Mouse (Mus musculus): ENCODE measurements around the gene Cpt1b. TPM values are rescaled to one million over a fixed set of nuclear protein-coding genes. Genes with fewer than 3 reads are reported as not detected.

The Cpt1b gene
- polyA plus RNA-seq, 1 experiment from 2014 or later = 2.3 TPM

DNA sequence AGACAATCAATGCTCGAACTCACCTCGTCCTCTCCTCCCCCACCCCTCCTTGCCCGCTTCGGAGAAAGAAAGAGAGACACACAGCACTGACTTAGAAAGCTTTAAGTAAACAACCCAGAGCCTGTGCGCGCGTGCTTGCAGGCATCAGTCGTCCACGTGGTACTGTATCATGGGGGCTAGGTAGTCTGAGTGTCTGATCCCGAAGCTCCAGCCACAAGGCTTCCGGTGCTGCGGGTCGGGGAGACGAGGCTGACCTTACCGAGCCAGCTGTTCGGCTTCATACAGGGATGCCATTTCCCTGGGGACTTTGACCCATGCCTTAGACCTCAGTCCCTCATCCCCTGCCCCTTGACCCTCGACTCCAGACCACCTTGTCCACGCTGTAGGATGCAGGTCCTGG is 48.3 kb downstream of the Cpt1b start:
- WGBS (ENCODE audit: insufficient replicate concordance) = 11% methylated on average over 18 of the region's 18 CpGs
- Histone ChIP-seq H3K27me3 (replicated peaks) (peaks cover 51% of the 10 kb centered on the region), H3K9ac (no peak overlapping the region), H3K4me3 (no peak overlapping the region), H3K4me2 (peak overlapping the region; percentile 14; the same call in 1 of the 2 replicates), H3K36me3 (peaks cover 6% of the 10 kb centered on the region), H3K9me3 (replicated peaks) (no peaks in the 10 kb centered on the region), H3K27ac (no peak overlapping the region), H3K4me1 (peaks cover 41% of the 10 kb centered on the region)
- no peak for ATAC-seq

DNA sequence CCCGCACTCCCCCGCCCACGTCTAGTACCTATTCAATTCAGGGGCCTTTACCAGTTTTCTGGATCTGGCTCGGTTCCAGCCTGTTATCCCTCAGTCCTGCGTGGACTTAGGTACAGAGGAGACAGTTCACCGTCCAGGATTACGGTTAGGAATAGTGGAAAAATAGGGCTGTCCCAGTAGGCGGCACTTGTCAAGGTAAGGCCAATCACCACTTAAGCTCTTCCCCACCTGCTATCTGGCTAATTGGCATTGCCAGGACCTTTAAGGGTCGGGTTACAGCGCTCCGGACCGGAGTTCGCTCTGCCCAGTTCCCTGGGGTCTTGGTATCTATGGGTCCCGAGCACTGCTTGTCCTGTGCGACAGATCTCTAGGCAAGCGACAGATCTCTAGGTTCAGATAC is 48.7 kb downstream of the Cpt1b start, which contains the start of gene Tymp:
Gene Tymp, minus strand, starts transcription at position 83 of the 400 bp plus-strand sequence.
- no peak within 1 kb of the TSS for H3K27ac ChIP-seq

DNA sequence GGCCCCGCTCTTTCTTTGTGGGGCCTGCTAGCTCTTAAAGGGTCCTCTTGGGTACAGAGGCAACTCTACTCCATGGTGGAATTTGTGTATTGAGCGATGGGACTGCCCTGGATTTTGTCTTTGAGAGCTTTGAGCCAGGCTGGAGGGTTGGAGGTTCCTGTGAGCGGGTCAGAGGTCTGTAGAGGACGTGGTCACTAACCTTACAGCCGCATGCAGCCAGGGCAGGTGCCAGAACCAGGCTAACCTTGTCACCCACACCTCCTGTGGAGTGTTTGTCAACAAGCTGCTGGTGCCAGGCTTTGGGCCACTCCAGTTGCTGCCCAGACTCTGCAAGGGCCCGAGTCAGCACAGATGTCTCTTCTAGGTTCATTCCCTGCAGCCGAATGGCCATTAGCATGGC is 49.6 kb downstream of the Cpt1b start:
- H3K27me3 ChIP-seq (replicated peaks) = peaks cover 45% of the 10 kb centered on the region

More for the DNA sequence above, 48.7 kb downstream of the Cpt1b start, which contains the start of gene Tymp:
- Histone ChIP-seq H3K27me3 (replicated peaks) (peaks cover 46% of the 10 kb centered on the region), H3K36me3 (peaks cover 10% of the 10 kb centered on the region), H3K4me2 (peak within 1 kb of the TSS; percentile 14; the same call in 1 of the 2 replicates), H3K4me3 (no peak within 1 kb of the TSS), H3K4me1 (peaks cover 45% of the 10 kb centered on the region), H3K9me3 (replicated peaks) (no peaks in the 10 kb centered on the region), H3K9ac (no peak within 1 kb of the TSS)
- WGBS (ENCODE audit: insufficient replicate concordance) = 35% methylated on average over 16 of the region's 16 CpGs
- ATAC-seq = no peak

DNA sequence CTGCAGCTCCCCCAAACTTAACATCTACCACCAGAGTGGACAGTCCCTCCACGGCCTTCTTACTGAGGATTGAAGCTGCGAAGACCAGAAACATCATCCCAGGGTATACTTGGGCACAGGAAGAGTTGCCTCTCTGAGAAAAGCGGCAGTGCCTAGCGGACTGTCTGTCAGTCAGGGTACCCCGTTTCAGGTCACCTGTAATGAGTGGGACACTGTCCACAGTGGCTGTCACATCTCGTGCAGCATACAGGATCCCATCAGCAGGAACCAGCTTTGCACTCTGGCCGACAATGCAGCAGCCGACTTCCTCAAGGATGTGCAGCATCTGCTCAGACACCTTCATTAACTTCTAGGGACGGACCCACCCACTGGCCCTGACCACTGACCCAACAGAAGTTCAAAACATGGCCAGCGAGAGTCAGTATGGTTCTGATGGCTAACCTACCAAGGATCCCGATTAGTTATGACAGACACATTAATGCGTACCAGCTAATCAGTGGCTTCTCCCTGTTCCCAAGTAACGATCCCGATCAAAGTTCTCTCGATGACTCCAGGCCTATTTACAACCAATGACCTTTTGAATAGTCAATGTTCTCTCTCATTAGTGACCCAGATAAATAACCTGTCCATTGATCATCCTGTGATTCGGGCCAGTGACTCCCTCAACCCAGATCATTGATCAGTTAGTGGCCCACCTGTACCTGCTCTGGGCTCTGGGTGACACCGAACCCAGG is 50.7 kb downstream of the Cpt1b start:
- ATAC-seq = no peak
- H3K27ac ChIP-seq = 0 out of 2 replicates have a peak overlapping the region, but pooled peaks have one; percentile 2
- H3K4me2 ChIP-seq = peak overlapping the region; percentile 96
- H3K36me3 ChIP-seq = peaks cover 30% of the 10 kb centered on the region
- peaks cover 41% of the 10 kb centered on the region for H3K27me3 ChIP-seq (replicated peaks)
- H3K4me3 ChIP-seq = no peak overlapping the region; the same call in 1 of the 2 replicates
- no peak overlapping the region; the same call in 1 of the 2 replicates for H3K9ac ChIP-seq
- 83% methylated on average over 17 of the region's 17 CpGs for WGBS (ENCODE audit: insufficient replicate concordance)
- H3K9me3 ChIP-seq (replicated peaks) = no peaks in the 10 kb centered on the region
- peaks cover 57% of the 10 kb centered on the region for H3K4me1 ChIP-seq

More for the DNA sequence above, 49.6 kb downstream of the Cpt1b start:
- H3K4me3 ChIP-seq = no peak overlapping the region
- no peak overlapping the region for H3K27ac ChIP-seq
- H3K9me3 ChIP-seq (replicated peaks) = no peaks in the 10 kb centered on the region
- peaks cover 51% of the 10 kb centered on the region for H3K4me1 ChIP-seq
- 64% methylated on average over 7 of the region's 7 CpGs for WGBS (ENCODE audit: insufficient replicate concordance)
- peaks cover 19% of the 10 kb centered on the region for H3K36me3 ChIP-seq
- H3K9ac ChIP-seq = no peak overlapping the region
- H3K4me2 ChIP-seq = no peak overlapping the region
- ATAC-seq = no peak

DNA sequence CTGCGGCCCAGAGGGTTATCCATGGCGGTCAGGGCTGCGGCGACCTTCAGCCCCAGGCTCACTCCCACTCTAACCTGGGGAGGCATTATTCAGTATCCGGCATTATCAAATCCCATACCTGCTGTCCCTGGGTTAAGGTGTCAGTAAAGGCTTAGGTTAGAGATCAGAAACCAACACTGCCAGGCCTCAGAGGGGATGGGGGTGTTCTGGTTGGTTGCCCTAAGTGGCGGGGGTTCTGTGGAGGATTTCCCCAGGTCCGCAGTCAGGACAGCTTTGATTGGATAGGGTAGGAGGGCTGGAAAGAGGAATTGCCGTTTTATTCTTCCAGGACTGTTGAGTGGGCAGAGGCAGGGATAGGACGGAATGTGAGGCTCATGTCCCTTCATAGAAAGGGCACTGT is 51.3 kb downstream of the Cpt1b start:
- Histone ChIP-seq H3K9me3 (replicated peaks) (no peaks in the 10 kb centered on the region), H3K36me3 (peaks cover 36% of the 10 kb centered on the region), H3K27me3 (replicated peaks) (peaks cover 36% of the 10 kb centered on the region), H3K27ac (peak overlapping the region; percentile 90), H3K4me3 (peak overlapping the region; percentile 76), H3K4me2 (peak overlapping the region; percentile 96), H3K9ac (peak overlapping the region; percentile 81), H3K4me1 (peaks cover 53% of the 10 kb centered on the region)
- no peak for ATAC-seq
- 53% methylated on average over 9 of the region's 9 CpGs for WGBS (ENCODE audit: insufficient replicate concordance)

DNA sequence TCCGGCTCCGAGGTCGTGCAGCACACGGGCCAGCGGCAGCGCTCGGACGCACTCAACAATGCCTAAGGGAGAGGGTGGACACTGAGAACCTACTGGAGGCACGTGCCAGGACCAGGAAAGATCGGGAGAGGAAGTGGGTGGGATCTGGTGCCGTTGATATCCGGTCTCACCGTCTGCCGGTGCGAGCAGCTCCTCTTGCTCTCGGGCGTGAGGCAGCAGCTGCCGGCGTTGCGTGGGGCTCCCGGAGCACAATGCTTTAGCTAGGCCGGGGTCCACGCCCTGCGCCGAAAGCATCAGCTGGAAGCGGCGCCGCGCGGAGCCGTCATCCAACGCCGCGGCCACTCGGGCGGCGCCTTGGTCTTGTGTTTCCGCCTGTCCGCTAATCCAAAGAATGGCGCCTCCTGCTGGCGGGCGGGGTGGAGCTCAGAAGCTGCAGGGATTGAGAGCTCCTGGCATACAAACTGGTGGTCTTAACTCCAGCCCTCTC is 51.9 kb downstream of the Cpt1b start, which contains the start of gene Sco2:
Gene Sco2, minus strand, starts transcription at position 85 of the 487 bp plus-strand sequence.
- peak; percentile 71 for ATAC-seq
- peaks cover 31% of the 10 kb centered on the region for H3K27me3 ChIP-seq (replicated peaks)
- peak within 1 kb of the TSS; percentile 81 for H3K9ac ChIP-seq
- WGBS (ENCODE audit: insufficient replicate concordance) = 1% methylated on average over 42 of the region's 42 CpGs
- peak within 1 kb of the TSS; percentile 76 for H3K4me3 ChIP-seq
- peak within 1 kb of the TSS; percentile 96 for H3K4me2 ChIP-seq
- H3K9me3 ChIP-seq (replicated peaks) = no peaks in the 10 kb centered on the region
- H3K36me3 ChIP-seq = peaks cover 41% of the 10 kb centered on the region
- H3K4me1 ChIP-seq = peaks cover 48% of the 10 kb centered on the region
- H3K27ac ChIP-seq = peak within 1 kb of the TSS; percentile 90

DNA sequence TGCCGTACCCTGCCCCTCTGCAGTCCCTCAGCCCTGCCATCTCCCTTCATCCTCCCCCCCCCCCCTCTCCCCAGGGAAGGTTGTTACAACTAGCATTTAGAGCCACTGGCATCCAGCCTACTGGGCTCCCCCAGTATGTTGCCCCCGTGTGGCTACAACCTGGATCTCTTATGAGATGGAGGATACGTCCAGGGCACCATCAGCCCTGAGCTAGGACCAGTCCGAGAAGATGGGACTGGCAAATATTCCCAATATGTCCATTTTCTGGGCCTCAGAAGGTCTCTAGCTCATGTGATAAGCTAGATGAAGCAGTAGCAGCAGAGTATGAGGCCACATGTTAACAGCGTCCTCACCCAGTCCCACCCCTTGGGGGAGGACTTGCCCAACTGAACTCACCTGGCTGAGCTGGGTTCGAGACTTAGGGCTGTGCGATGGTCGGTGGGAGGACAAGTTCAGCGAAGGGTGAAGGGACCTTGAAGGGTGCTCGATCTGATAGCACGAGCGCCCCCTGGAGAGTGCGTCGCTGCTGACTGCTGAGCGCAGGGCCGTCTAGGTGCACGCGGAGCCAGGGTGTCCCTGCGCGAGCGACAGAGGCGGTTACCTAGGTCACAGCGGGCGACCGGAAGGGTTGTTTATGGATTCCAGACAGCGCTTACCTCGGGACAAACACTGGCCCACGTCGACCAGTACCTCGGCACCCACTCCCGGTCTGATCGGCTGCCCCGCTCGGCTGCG is 52.5 kb downstream of the Cpt1b start:
- Histone ChIP-seq H3K4me3 (peak overlapping the region; percentile 76), H3K9ac (peak overlapping the region; percentile 81), H3K9me3 (replicated peaks) (no peaks in the 10 kb centered on the region), H3K4me2 (peak overlapping the region; percentile 96), H3K27me3 (replicated peaks) (peaks cover 25% of the 10 kb centered on the region), H3K27ac (peak overlapping the region; percentile 90), H3K4me1 (peaks cover 41% of the 10 kb centered on the region), H3K36me3 (peaks cover 48% of the 10 kb centered on the region)
- ATAC-seq = peak; percentile 85
- WGBS (ENCODE audit: insufficient replicate concordance) = 1% methylated on average over 35 of the region's 35 CpGs

DNA sequence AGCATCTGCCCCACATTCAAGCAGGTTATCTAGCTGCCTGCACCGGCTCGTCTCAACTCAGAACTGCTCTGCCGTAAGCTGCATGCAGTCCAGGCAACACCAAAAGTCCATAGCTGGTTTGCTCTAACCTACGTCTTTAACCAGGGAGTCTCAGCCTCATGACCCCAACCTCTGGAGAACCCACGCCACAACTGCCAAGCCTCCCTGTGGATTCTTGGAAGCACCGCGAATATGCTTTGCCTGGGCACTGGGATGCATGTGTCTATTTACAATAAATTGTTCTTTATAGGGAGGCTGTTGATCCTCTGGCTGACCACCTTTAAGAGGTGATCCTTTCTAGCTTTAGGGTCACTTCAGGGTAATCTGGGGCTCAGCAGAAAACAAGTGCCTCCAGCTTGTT is 53.1 kb downstream of the Cpt1b start:
- Histone ChIP-seq H3K27ac (peak overlapping the region; percentile 90; the same call in 1 of the 2 replicates), H3K9me3 (replicated peaks) (no peaks in the 10 kb centered on the region), H3K4me3 (peak overlapping the region; percentile 76), H3K4me2 (peak overlapping the region; percentile 96), H3K27me3 (replicated peaks) (peaks cover 18% of the 10 kb centered on the region), H3K9ac (peak overlapping the region; percentile 81; the same call in 1 of the 2 replicates), H3K4me1 (peaks cover 37% of the 10 kb centered on the region), H3K36me3 (peaks cover 54% of the 10 kb centered on the region)
- no peak for ATAC-seq
- WGBS (ENCODE audit: insufficient replicate concordance) = 81% methylated on average over 7 of the region's 7 CpGs

DNA sequence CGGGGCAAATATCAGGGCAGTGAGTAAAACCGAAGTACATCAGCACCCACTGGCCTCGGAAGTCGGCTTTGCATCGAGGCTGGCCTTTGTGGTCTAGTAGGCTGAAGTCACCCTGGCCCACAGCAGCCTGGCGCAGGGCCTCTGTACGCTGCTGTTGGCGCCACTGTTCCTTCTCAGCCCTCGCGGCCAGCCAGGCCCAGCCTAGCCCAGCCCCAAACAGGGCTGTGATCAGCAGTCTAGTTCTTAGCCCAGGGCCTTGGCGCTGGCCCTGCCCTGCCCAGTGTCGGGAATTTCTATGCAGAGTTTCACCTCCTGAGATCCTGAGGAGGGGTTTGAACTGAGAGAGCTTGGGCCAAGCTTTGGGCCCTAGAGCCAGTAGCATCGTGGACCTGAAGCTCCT is 53.6 kb downstream of the Cpt1b start:
- H3K4me2 ChIP-seq = peak overlapping the region; percentile 96
- 0 out of 2 replicates have a peak overlapping the region, but pooled peaks have one; percentile 28 for H3K27ac ChIP-seq

More for the DNA sequence above, 53.6 kb downstream of the Cpt1b start:
- Histone ChIP-seq H3K4me3 (no peak overlapping the region), H3K4me1 (peaks cover 36% of the 10 kb centered on the region), H3K9ac (0 out of 2 replicates have a peak overlapping the region, but pooled peaks have one; percentile 81), H3K9me3 (replicated peaks) (no peaks in the 10 kb centered on the region), H3K36me3 (peaks cover 59% of the 10 kb centered on the region), H3K27me3 (replicated peaks) (peaks cover 13% of the 10 kb centered on the region)
- no peak for ATAC-seq
- WGBS (ENCODE audit: insufficient replicate concordance) = 85% methylated on average over 13 of the region's 13 CpGs

All from liver, embryonic 12.5 days (tissue).